Mouse (Mus musculus) cortical plate, adult 2 months (tissue): ENCODE results near the gene Zfp324. TPM values are rescaled to one million over a fixed set of nuclear protein-coding genes. Genes with fewer than 3 reads are reported as not detected.
A peak's percentile ranks its signal among the peaks of the same experiment; 100 is the strongest.
"Not testable (repeated sequence)": the region's sequence is repeated elsewhere in the genome, so short reads cannot be mapped to it uniquely, and the experiment has no call there.

Source experiments
- H3K27ac ChIP-seq: fragments of 200-500 bp; 2 replicates; pipeline ENCODE4 v1.5.1; 2012; ENCODE audit warnings: low read length, control low read depth, inconsistent platforms; ENCODE audit not compliant: insufficient read depth
- H3K4me1 ChIP-seq: fragments of 200-500 bp; 2 replicates; pipeline ENCODE4 v1.6.1; 2011; ENCODE audit warnings: low read length; ENCODE audit not compliant: control insufficient read depth, insufficient read depth
- H3K4me3 ChIP-seq: fragments of 200-500 bp; 2 replicates; pipeline ENCODE4 v1.5.1; 2011; ENCODE audit warnings: mild to moderate bottlenecking, low read length, control low read depth; ENCODE audit not compliant: insufficient read depth
- CTCF ChIP-seq: fragments of 200-500 bp; IDR thresholded peaks from 2 replicates; pipeline ENCODE4 v1.5.1; 2011; ENCODE audit warnings: mild to moderate bottlenecking, control low read depth, low read length; ENCODE audit not compliant: insufficient read depth; ENCODE audit errors: extremely low read depth
- POLR2A ChIP-seq: fragments of 200-500 bp; IDR thresholded peaks from 2 replicates; pipeline ENCODE4 v1.6.1; 2011; ENCODE audit warnings: mild to moderate bottlenecking, low read length, control low read depth; ENCODE audit not compliant: insufficient read depth; ENCODE audit errors: extremely low read depth
- polyA plus RNA-seq: library from polyadenylated mRNA; depleted of rRNA; stranded (reverse); fragments of >200 nt; gene quantifications from 2 replicates; pipeline ENCODE4 v1.2.3, GENCODE M21; 2012

Zfp324 gene
- polyA plus RNA-seq, 1 experiment: 6.1 TPM

- no peak overlapping the region for H3K27ac ChIP-seq
- no peaks in the 10 kb centered on the region for H3K4me1 ChIP-seq
- no peak for TF ChIP-seq POLR2A
- TF ChIP-seq CTCF: no peak
- H3K4me3 ChIP-seq: no peak overlapping the region
Observed at GRCm38 (mm10) chr7:12934808-12935207, 30.8 kb upstream of the Zfp324 start.

- not testable (repeated sequence) for H3K27ac ChIP-seq, H3K4me1 ChIP-seq, H3K4me3 ChIP-seq
Observed at GRCm38 (mm10) chr7:12937254-12937803, 28.3 kb upstream of the Zfp324 start.

- no peaks in the 10 kb centered on the region for H3K4me1 ChIP-seq
- TF ChIP-seq POLR2A: no peak
- TF ChIP-seq CTCF: no peak
- H3K27ac ChIP-seq: no peak overlapping the region
- no peak overlapping the region for H3K4me3 ChIP-seq
Observed at GRCm38 (mm10) chr7:12940599-12940998, 25.0 kb upstream of the Zfp324 start.

- Histone ChIP-seq H3K4me1 (no peaks in the 10 kb centered on the region), H3K4me3 (no peak overlapping the region), H3K27ac (no peak overlapping the region)
- TF ChIP-seq CTCF (no peak; the same call in 1 of the 2 replicates), POLR2A (no peak)
Observed at GRCm38 (mm10) chr7:12943488-12943887, 22.1 kb upstream of the Zfp324 start.

GRCm38 (mm10) chr7:12949032-12949871, 16.4 kb upstream of the Zfp324 start:
- TF ChIP-seq CTCF (no peak), POLR2A (peak; percentile 82)
- no peaks in the 10 kb centered on the region for H3K4me1 ChIP-seq
- 0 out of 2 replicates have a peak overlapping the region, but pooled peaks have one; percentile 9 for H3K27ac ChIP-seq
- H3K4me3 ChIP-seq: peak overlapping the region; percentile 57

GRCm38 (mm10) chr7:12949872-12950229, 15.8 kb upstream of the Zfp324 start:
- Histone ChIP-seq H3K27ac (no peak overlapping the region), H3K4me3 (peak overlapping the region; percentile 57), H3K4me1 (no peaks in the 10 kb centered on the region)
- TF ChIP-seq POLR2A: no peak
- no peak for TF ChIP-seq CTCF

- H3K27ac ChIP-seq: no peak overlapping the region
- TF ChIP-seq POLR2A (no peak), CTCF (no peak)
- H3K4me1 ChIP-seq: no peaks in the 10 kb centered on the region
- H3K4me3 ChIP-seq: no peak overlapping the region
Observed at GRCm38 (mm10) chr7:12954896-12955295, 10.7 kb upstream of the Zfp324 start.

GRCm38 (mm10) chr7:12957511-12957910, 8.1 kb upstream of the Zfp324 start:
- Histone ChIP-seq H3K4me1 (no peaks in the 10 kb centered on the region), H3K27ac (no peak overlapping the region), H3K4me3 (no peak overlapping the region)
- TF ChIP-seq POLR2A (no peak), CTCF (no peak)

- no peak for TF ChIP-seq CTCF
- TF ChIP-seq POLR2A: no peak
- no peak overlapping the region for H3K27ac ChIP-seq
- H3K4me1 ChIP-seq: no peaks in the 10 kb centered on the region
- H3K4me3 ChIP-seq: no peak overlapping the region
Observed at GRCm38 (mm10) chr7:12958948-12959347, 6.7 kb upstream of the Zfp324 start.

- Histone ChIP-seq H3K27ac (no peak overlapping the region), H3K4me1 (no peaks in the 10 kb centered on the region), H3K4me3 (no peak overlapping the region)
- no peak for TF ChIP-seq POLR2A
- TF ChIP-seq CTCF: no peak
Observed at GRCm38 (mm10) chr7:12959718-12960117, 5.9 kb upstream of the Zfp324 start.
